Mouse (Mus musculus) forebrain, embryonic 16.5 days (tissue): ENCODE data around the gene Sycp2. TPM values are rescaled to one million over a fixed set of nuclear protein-coding genes. Genes with fewer than 3 reads are reported as not detected.

ENCODE experiments used
- ATAC-seq: fragments of 200-750 bp; cut with Nextera tagmentation; 2 replicates; pipeline ENCODE4 v1.8.0; 2017; ENCODE audit warnings: mild to moderate bottlenecking, moderate library complexity
- H3K27ac ChIP-seq: fragments of 300-500 bp; sonication (generic); 2 replicates; pipeline ENCODE4 v1.5.1; 2014; ENCODE audit warnings: low read length, control low read depth
- H3K27me3 ChIP-seq: fragments of 300-500 bp; sonication (generic); replicated peaks from 2 replicates; pipeline ENCODE4 v1.6.1; 2014; ENCODE audit warnings: low read length; ENCODE audit not compliant: control insufficient read depth, insufficient read depth
- H3K36me3 ChIP-seq: fragments of 300-500 bp; sonication (generic); 2 replicates; pipeline ENCODE4 v1.6.1; 2014; ENCODE audit not compliant: control insufficient read depth, insufficient read depth
- H3K4me1 ChIP-seq: fragments of 300-500 bp; sonication (generic); replicated peaks from 2 replicates; pipeline ENCODE4 v1.6.1; 2014; ENCODE audit warnings: low read length; ENCODE audit not compliant: control insufficient read depth, insufficient read depth
- H3K4me2 ChIP-seq: fragments of 300-500 bp; sonication (generic); 2 replicates; pipeline ENCODE4 v1.6.1; 2014; ENCODE audit warnings: mild to moderate bottlenecking, low read length, control low read depth
- H3K4me3 ChIP-seq: fragments of 300-500 bp; sonication (generic); replicated peaks from 2 replicates; pipeline ENCODE4 v1.5.1; 2014; ENCODE audit warnings: mild to moderate bottlenecking, low read length, control low read depth
- H3K9ac ChIP-seq: fragments of 300-500 bp; sonication (generic); replicated peaks from 2 replicates; pipeline ENCODE4 v1.6.1; 2014; ENCODE audit warnings: low read depth, low read length, control low read depth
- H3K9me3 ChIP-seq: fragments of 300-500 bp; sonication (generic); 2 replicates; pipeline ENCODE4 v1.6.1; 2016; ENCODE audit warnings: low read length; ENCODE audit not compliant: control insufficient read depth
- WGBS: fragments of 180-500 bp; shearing (Covaris S2); extraction: QIAGEN DNeasy Blood & Tissue Kit; methylation state at CpG from one replicate; pipeline ENCODE4 v1.1.7; 2014; 5-methylcytosine and 5-hydroxymethylcytosine counted together
- polyA plus RNA-seq: library from polyadenylated mRNA; unstranded; fragments of >200 nt; fragmentation: Nextera tagmentation; extraction: Ambion mirVana; gene quantifications from 2 replicates; pipeline ENCODE4 v1.2.1, GENCODE M21; 2015

Sycp2 gene
- polyA plus RNA-seq, 1 experiment from 2014 or later = 0.46 TPM

GRCm38 (mm10) chr2:178429426-178429825 is 21.9 kb upstream of the Sycp2 start:
- Histone ChIP-seq H3K4me2 (no peak overlapping the region), H3K9me3 (no peaks in the 10 kb centered on the region), H3K36me3 (no peaks in the 10 kb centered on the region), H3K27ac (no peak overlapping the region), H3K9ac (no peak overlapping the region), H3K27me3 (no peaks in the 10 kb centered on the region), H3K4me1 (no peaks in the 10 kb centered on the region; the same call in 1 of the 2 replicates), H3K4me3 (no peak overlapping the region)
- no peak for ATAC-seq
- WGBS = 79% methylated on average over 6 of the region's 6 CpGs

- no peak overlapping the region for H3K4me2 ChIP-seq
- H3K27ac ChIP-seq = no peak overlapping the region
- H3K27me3 ChIP-seq = no peaks in the 10 kb centered on the region
- 86% methylated on average over 4 of the region's 4 CpGs for WGBS
- no peak overlapping the region for H3K9ac ChIP-seq
- ATAC-seq = no peak
- no peaks in the 10 kb centered on the region; the same call in 1 of the 2 replicates for H3K4me1 ChIP-seq
- no peak overlapping the region for H3K4me3 ChIP-seq
- no peaks in the 10 kb centered on the region for H3K9me3 ChIP-seq
- H3K36me3 ChIP-seq = no peaks in the 10 kb centered on the region
Measured at GRCm38 (mm10) chr2:178428676-178429075, 21.2 kb upstream of the Sycp2 start.

- WGBS = 82% methylated on average over 9 of the region's 9 CpGs
- no peaks in the 10 kb centered on the region; the same call in 1 of the 2 replicates for H3K4me1 ChIP-seq
Measured at GRCm38 (mm10) chr2:178428183-178428582, 20.7 kb upstream of the Sycp2 start.

DNA sequence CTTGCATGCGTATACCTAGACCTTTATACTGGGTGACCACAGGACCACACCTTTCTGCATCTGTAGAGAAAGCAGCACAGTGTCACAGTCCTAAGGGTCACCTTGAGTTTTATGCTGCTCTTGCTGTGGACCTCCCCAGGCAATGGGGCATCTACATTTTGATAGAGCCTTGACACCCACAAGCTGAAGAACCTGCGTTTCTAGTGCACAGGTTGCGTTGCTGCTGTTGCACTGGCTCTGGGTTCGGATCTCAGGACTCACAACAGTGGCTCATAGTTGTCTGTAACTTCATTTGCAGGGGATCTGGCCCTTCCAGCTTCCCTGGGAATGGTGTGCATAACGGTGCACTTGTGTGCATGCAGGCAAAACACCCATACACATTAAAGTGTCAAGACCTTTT is 19.7 kb upstream of the Sycp2 start:
- H3K9ac ChIP-seq = no peak overlapping the region
- no peaks in the 10 kb centered on the region for H3K9me3 ChIP-seq
- H3K27ac ChIP-seq = no peak overlapping the region
- 88% methylated on average over 5 of the region's 5 CpGs for WGBS
- H3K27me3 ChIP-seq = no peaks in the 10 kb centered on the region
- no peaks in the 10 kb centered on the region; the same call in 1 of the 2 replicates for H3K4me1 ChIP-seq
- H3K4me2 ChIP-seq = no peak overlapping the region
- ATAC-seq = no peak
- no peak overlapping the region for H3K4me3 ChIP-seq
- H3K36me3 ChIP-seq = no peaks in the 10 kb centered on the region

More at GRCm38 (mm10) chr2:178428183-178428582, 20.7 kb upstream of the Sycp2 start:
- H3K27me3 ChIP-seq = no peaks in the 10 kb centered on the region
- no peaks in the 10 kb centered on the region for H3K9me3 ChIP-seq
- ATAC-seq = no peak
- no peak overlapping the region for H3K27ac ChIP-seq
- H3K4me2 ChIP-seq = no peak overlapping the region
- H3K36me3 ChIP-seq = no peaks in the 10 kb centered on the region
- no peak overlapping the region for H3K4me3 ChIP-seq
- no peak overlapping the region for H3K9ac ChIP-seq

DNA sequence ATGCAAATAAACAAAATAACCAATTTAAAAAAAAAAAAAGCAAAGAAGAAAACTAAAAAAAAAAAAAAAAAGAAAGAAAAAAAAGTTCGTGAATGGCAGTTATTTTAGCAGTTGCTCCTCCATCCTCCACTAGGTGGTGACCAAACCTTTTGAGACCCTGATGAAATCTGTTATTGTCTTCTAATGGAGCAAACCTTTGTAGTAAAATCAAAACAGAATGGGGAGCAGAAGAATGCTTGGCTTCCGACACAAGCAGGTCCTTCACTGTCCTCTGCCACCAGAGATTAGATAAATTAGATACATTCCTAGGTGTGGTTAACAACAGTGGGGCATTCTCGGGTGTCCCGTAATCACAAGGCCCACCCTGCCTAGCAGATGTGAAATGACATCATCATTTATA is 18.7 kb upstream of the Sycp2 start:
- H3K27me3 ChIP-seq = no peaks in the 10 kb centered on the region
- H3K4me1 ChIP-seq = no peaks in the 10 kb centered on the region; the same call in 1 of the 2 replicates
- no peak overlapping the region for H3K4me2 ChIP-seq
- no peak overlapping the region for H3K27ac ChIP-seq
- H3K4me3 ChIP-seq = no peak overlapping the region
- H3K9me3 ChIP-seq = no peaks in the 10 kb centered on the region
- no peak for ATAC-seq
- H3K9ac ChIP-seq = no peak overlapping the region
- 40% methylated on average over 4 of the region's 4 CpGs for WGBS
- no peaks in the 10 kb centered on the region for H3K36me3 ChIP-seq

DNA sequence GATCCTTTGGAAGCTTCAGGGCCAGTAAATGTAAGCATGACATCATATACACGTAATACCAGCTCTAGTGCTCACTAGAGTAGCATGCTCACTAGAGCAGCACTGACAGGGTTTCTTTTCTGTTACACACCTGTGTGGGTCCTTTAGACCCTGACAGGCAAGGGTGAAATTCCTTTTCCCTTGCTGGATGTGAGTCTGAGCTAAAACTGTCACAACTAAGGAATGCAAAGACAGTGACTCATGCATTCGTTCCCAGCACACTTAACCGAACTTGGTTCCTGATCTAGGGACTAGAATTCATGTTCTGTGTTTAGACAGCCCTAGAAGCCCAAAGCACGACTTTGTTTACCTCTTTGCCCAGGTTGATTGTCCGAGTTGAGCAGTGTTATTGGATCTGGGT is 15.7 kb upstream of the Sycp2 start:
- H3K4me2 ChIP-seq = no peak overlapping the region
- H3K36me3 ChIP-seq = no peaks in the 10 kb centered on the region
- no peak overlapping the region for H3K27ac ChIP-seq
- 79% methylated on average over 5 of the region's 5 CpGs for WGBS
- no peak overlapping the region for H3K9ac ChIP-seq
- no peaks in the 10 kb centered on the region for H3K27me3 ChIP-seq
- no peak for ATAC-seq
- no peak overlapping the region for H3K4me3 ChIP-seq
- H3K9me3 ChIP-seq = no peaks in the 10 kb centered on the region
- no peaks in the 10 kb centered on the region; the same call in 1 of the 2 replicates for H3K4me1 ChIP-seq

DNA sequence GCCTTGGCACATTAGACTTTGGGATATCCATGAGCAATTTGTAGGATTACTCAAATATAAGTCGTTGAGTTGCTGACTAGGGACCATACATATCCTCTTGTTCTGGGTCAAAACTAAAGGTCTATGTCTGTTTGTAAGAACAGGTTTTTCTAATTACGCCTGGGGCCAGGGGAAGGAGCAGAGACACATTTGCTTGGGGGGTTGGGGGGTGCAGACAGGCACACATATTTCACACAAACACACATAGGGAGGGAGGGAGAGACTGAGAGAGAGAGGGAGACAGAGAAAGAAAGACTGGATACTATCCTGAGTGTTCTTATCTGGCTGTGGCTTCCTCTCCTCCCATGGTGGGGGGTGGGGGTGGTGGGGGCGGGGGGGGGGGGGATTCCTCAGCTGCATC is 14.7 kb upstream of the Sycp2 start:
- no peaks in the 10 kb centered on the region for H3K36me3 ChIP-seq
- no peak overlapping the region for H3K27ac ChIP-seq
- no peaks in the 10 kb centered on the region for H3K9me3 ChIP-seq
- H3K4me1 ChIP-seq = no peaks in the 10 kb centered on the region; the same call in 1 of the 2 replicates
- WGBS = 46% methylated on average over 3 of the region's 3 CpGs
- H3K4me2 ChIP-seq = no peak overlapping the region
- no peak for ATAC-seq
- no peaks in the 10 kb centered on the region for H3K27me3 ChIP-seq
- no peak overlapping the region for H3K4me3 ChIP-seq
- no peak overlapping the region for H3K9ac ChIP-seq

DNA sequence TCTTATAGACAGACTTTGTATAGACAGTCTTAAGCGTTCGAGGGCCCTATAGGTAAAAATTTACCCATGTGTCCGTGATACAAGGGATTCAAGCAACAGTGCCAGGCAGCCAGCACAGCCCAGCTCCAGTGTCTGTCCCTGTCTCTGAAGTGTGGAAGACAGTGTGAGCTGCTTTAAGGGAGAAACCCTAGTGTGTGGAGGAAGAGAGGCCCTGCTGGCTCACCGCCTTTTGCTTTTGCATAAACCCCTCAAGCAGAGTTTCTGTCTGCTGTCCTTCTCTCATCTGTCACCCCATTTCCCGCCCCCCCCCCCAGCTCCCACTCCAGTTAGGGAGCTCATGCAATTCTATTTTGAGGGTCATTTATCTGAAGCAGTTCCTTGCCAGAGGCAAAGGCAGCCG is 14.1 kb upstream of the Sycp2 start:
- H3K4me2 ChIP-seq = no peak overlapping the region
- H3K36me3 ChIP-seq = no peaks in the 10 kb centered on the region
- no peak overlapping the region for H3K4me3 ChIP-seq
- H3K9ac ChIP-seq = no peak overlapping the region
- no peaks in the 10 kb centered on the region for H3K27me3 ChIP-seq
- H3K27ac ChIP-seq = no peak overlapping the region
- H3K9me3 ChIP-seq = no peaks in the 10 kb centered on the region
- WGBS = 57% methylated on average over 6 of the region's 6 CpGs
- peak; percentile 22; the same call in 1 of the 2 replicates for ATAC-seq
- no peaks in the 10 kb centered on the region; the same call in 1 of the 2 replicates for H3K4me1 ChIP-seq

DNA sequence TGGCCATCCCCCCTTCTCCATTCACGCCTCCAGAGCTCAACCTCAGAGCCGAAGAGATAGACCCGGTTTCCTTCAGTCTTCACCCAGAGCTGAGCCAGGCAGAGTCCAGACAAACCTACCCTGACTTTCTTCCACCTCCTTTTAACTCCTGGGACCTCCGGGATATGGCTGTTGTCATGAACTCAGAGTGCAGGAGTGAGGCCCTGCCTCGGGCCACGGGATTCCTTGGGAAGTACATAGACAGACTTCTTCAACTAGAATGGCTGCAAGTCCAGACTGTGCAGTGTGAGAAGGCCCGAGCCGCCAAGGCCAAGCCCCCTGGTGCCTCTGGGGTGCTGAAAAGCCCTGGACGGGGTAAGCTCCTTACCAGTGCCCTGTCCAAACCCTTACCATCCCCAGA is 13.1 kb upstream of the Sycp2 start:
- Histone ChIP-seq H3K9ac (no peak overlapping the region), H3K36me3 (no peaks in the 10 kb centered on the region), H3K27ac (no peak overlapping the region), H3K27me3 (no peaks in the 10 kb centered on the region), H3K4me3 (no peak overlapping the region), H3K9me3 (no peaks in the 10 kb centered on the region), H3K4me2 (no peak overlapping the region), H3K4me1 (no peaks in the 10 kb centered on the region)
- ATAC-seq = no peak
- 84% methylated on average over 9 of the region's 9 CpGs for WGBS

DNA sequence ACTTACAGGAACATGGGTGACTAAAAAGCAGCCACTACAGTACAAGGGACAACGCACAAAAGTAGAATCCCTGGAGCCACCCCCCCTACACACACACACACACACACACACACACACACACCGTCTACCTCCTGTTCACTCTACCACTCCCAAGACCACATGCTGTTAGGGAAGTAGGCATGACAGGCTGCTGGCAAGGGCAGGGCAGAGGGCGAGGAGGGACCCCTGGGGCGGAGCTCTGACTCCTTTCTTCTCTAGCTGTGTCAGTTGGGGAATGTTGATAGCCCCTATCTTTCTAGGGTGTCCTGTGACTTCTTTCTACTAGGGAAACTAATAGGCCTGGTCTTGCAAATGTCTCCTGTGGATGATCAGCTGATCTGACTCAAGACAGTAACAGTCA is 9.5 kb upstream of the Sycp2 start:
- Histone ChIP-seq H3K9ac (no peak overlapping the region), H3K27me3 (peaks cover 6% of the 10 kb centered on the region), H3K9me3 (no peaks in the 10 kb centered on the region), H3K27ac (no peak overlapping the region), H3K4me3 (no peak overlapping the region), H3K4me1 (peaks cover 16% of the 10 kb centered on the region), H3K36me3 (no peaks in the 10 kb centered on the region), H3K4me2 (no peak overlapping the region)
- no peak for ATAC-seq
- 78% methylated on average over 4 of the region's 4 CpGs for WGBS
